ENCODE assay signal across 8 mouse cellular contexts in the genomic region with DNA sequence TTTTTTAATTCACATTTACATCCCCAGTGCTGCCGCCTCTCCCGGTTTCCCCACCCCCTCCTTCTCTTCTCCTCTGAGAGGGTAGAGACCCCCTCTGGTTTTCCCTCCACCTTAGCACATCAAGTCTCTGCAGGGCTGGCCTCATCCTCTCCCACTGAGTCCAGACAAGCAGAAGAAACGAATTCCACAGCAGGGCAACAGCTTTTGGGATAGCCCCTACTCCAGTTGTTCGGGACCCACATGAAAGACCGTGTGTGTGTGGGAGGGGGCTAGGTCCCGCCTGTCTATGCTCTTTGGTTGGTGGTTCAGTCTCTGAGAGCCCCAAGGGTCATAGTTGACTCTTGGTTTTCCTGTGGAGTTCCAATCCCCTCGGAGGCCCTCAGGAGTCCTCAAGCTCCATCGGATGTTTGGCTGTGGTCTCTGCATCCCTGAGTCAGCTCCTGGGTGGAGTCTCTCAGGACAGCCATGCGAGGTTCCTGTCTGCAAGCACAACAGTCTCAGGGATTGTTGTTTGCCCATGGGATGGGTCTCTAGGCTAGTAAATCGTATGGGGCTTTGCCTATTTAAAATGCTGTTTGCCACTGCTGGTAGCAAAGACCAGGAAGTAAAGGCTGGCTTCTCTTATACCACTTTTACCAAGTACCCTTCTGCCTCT. TPM values are rescaled to one million over a fixed set of nuclear protein-coding genes. Genes with fewer than 3 reads are reported as not detected.
DNase-seq lines count a peak whose midpoint lies in the region; ATAC-seq and TF ChIP-seq lines count a peak whose summit lies in the region.

No protein-coding gene starts in this region.

- no peaks in the 10 kb centered on the region for H3K9me3 ChIP-seq in megakaryocyte, embryonic 14.5 days

- H3K36me3 ChIP-seq in megakaryocyte, embryonic 14.5 days (replicated peaks; ENCODE audit: low read length): peaks cover 34% of the 10 kb centered on the region

- ATAC-seq in megakaryocyte-erythroid progenitor cell, adult 5-6 weeks (replicated peaks; ENCODE audit: low FRiP score, low TSS enrichment, poor library complexity, severe bottlenecking): no peak

- H3K27me3 ChIP-seq in megakaryocyte, embryonic 14.5 days (replicated peaks): no peaks in the 10 kb centered on the region

- peak; percentile 7 for DNase-seq in left cerebral cortex, postnatal 25 days (ENCODE audit: low spot score in 2 of 2)
- DNase-seq in left cerebral cortex, postnatal 14 days (ENCODE audit: low spot score in 2 of 2): no peak
- peak; percentile 25 for DNase-seq in R1 (ENCODE audit: low read depth, low spot score)
- peak; percentile 23 for DNase-seq in induced T-regulatory cell, adult 2 months (ENCODE audit: low read depth)
- DNase-seq in gastrocnemius, adult 18-20 months (ENCODE audit: low spot score): no peak

- no peak; the same call in 1 of the 2 replicates for TF ChIP-seq POLR2A in embryonic fibroblast, embryonic 13.5 days (IDR thresholded peaks at IDR 0.05; ENCODE audit: low read depth, low read length)

- no peaks in the 10 kb centered on the region for H3K4me1 ChIP-seq in embryonic fibroblast, embryonic 13.5 days (ENCODE audit: control insufficient read depth, insufficient read depth, low read length)
- H3K4me1 ChIP-seq in megakaryocyte, embryonic 14.5 days: peaks cover 29% of the 10 kb centered on the region

- TF ChIP-seq CTCF in embryonic fibroblast, embryonic 13.5 days (IDR thresholded peaks at IDR 0.05; ENCODE audit: borderline replicate concordance, insufficient read depth, low read length): no peak

- no peak overlapping the region; the same call in 1 of the 2 replicates for H3K27ac ChIP-seq in embryonic fibroblast, embryonic 13.5 days (ENCODE audit: insufficient read depth, low read length)

- peak overlapping the region; percentile 75 for H3K4me3 ChIP-seq in embryonic fibroblast, embryonic 13.5 days (ENCODE audit: insufficient read depth, low read length)
- H3K4me3 ChIP-seq in megakaryocyte, embryonic 14.5 days (replicated peaks): peak overlapping the region; percentile 94

- intact Hi-C loops in left cerebral cortex, postnatal 25 days (cut with DNase I): loop anchor here (1.0 kb wide), 1 partner anchor 27 kb away; a partner anchor contains a TSS
- intact Hi-C loops in left cerebral cortex, postnatal 14 days (cut with DNase I): loop anchor here (2.0 kb wide), 1 partner anchor 26 kb away; a partner anchor contains a TSS

RNA-seq across cellular contexts. Expression of a gene that starts 0.7 kb away (rescaled TPM):
- total RNA-seq in left cerebral cortex, postnatal 25 days (2021): 10 to 100 TPM; 16.2 to 21.6 TPM
- total RNA-seq in left cerebral cortex, postnatal 14 days (2021): 10 to 100 TPM; 18.0 to 19.1 TPM
- 46.0 and 48.4 TPM in 2 replicates for polyA plus RNA-seq in embryonic fibroblast, embryonic 13.5 days (2011; ENCODE audit: insufficient read length, low read depth, missing spikeins)
- polyA plus RNA-seq in megakaryocyte, embryonic 14.5 days (2012; ENCODE audit: insufficient read depth, low replicate concordance): 1.7 TPM in 1 of 2 replicates, not detected in the other
- 158 and 164 TPM in 2 replicates for total RNA-seq in megakaryocyte-erythroid progenitor cell, adult 5-6 weeks (2014; fragmentation: Nextera tagmentation)
- total RNA-seq in megakaryocyte-erythroid progenitor cell, adult 5-6 weeks (2017): 164 and 168 TPM in 2 replicates
- total RNA-seq in gastrocnemius, adult 18-20 months (2021): 1 to 10 TPM; 7.9 to 8.8 TPM

RNA-seq across cellular contexts. Expression of a gene that starts 26.6 kb away (rescaled TPM):
- total RNA-seq in left cerebral cortex, postnatal 25 days (2021): 100 to 1,000 TPM; 218 to 230 TPM
- total RNA-seq in left cerebral cortex, postnatal 14 days (2021): 100 to 1,000 TPM; 441 to 483 TPM
- 867 and 936 TPM in 2 replicates for polyA plus RNA-seq in embryonic fibroblast, embryonic 13.5 days (2011; ENCODE audit: insufficient read length, low read depth, missing spikeins)
- 965 and 1,779 TPM in 2 replicates for polyA plus RNA-seq in megakaryocyte, embryonic 14.5 days (2012; ENCODE audit: insufficient read depth, low replicate concordance)
- total RNA-seq in megakaryocyte-erythroid progenitor cell, adult 5-6 weeks (2014; fragmentation: Nextera tagmentation): 1,098 and 1,257 TPM in 2 replicates
- total RNA-seq in megakaryocyte-erythroid progenitor cell, adult 5-6 weeks (2017): 1,610 and 1,654 TPM in 2 replicates
- 100 to 1,000 TPM; 659 to 760 TPM for total RNA-seq in gastrocnemius, adult 18-20 months (2021)

Comparison
In these comparisons a context has a peak if more than half of its experiments do, and no peak if none do; other contexts are left out.
1. DNase-seq: peak in left cerebral cortex, postnatal 25 days (2 of 2), R1 (single experiment) and induced T-regulatory cell, adult 2 months (single experiment); none in left cerebral cortex, postnatal 14 days (0 of 2) and gastrocnemius, adult 18-20 months (single experiment).
2. RNA of a gene that starts 0.7 kb away (total RNA-seq): 158 to 168 TPM in megakaryocyte-erythroid progenitor cell, adult 5-6 weeks; 16.2 to 21.6 TPM in left cerebral cortex, postnatal 25 days, 18.0 to 19.1 TPM in left cerebral cortex, postnatal 14 days and 7.9 to 8.8 TPM in gastrocnemius, adult 18-20 months; every median in the first group is over 4 times any median in the second.